Mouse (Mus musculus) cortical plate, adult 2 months (tissue): ENCODE measurements around the gene Arl5c. TPM values are rescaled to one million over a fixed set of nuclear protein-coding genes. Genes with fewer than 3 reads are reported as not detected.
A peak's percentile ranks its signal among the peaks of the same experiment; 100 is the strongest.

Experiments
- H3K27ac ChIP-seq: fragments of 200-500 bp; 2 replicates; pipeline ENCODE4 v1.5.1; 2012; ENCODE audit warnings: low read length, control low read depth, inconsistent platforms; ENCODE audit not compliant: insufficient read depth
- H3K4me1 ChIP-seq: fragments of 200-500 bp; 2 replicates; pipeline ENCODE4 v1.6.1; 2011; ENCODE audit warnings: low read length; ENCODE audit not compliant: control insufficient read depth, insufficient read depth
- H3K4me3 ChIP-seq: fragments of 200-500 bp; 2 replicates; pipeline ENCODE4 v1.5.1; 2011; ENCODE audit warnings: mild to moderate bottlenecking, low read length, control low read depth; ENCODE audit not compliant: insufficient read depth
- CTCF ChIP-seq: fragments of 200-500 bp; IDR thresholded peaks from 2 replicates; pipeline ENCODE4 v1.5.1; 2011; ENCODE audit warnings: mild to moderate bottlenecking, control low read depth, low read length; ENCODE audit not compliant: insufficient read depth; ENCODE audit errors: extremely low read depth
- POLR2A ChIP-seq: fragments of 200-500 bp; IDR thresholded peaks from 2 replicates; pipeline ENCODE4 v1.6.1; 2011; ENCODE audit warnings: mild to moderate bottlenecking, low read length, control low read depth; ENCODE audit not compliant: insufficient read depth; ENCODE audit errors: extremely low read depth
- polyA plus RNA-seq: library from polyadenylated mRNA; depleted of rRNA; stranded (reverse); fragments of >200 nt; gene quantifications from 2 replicates; pipeline ENCODE4 v1.2.3, GENCODE M21; 2012

Arl5c gene
- polyA plus RNA-seq, 1 experiment: 2.6 TPM

DNA sequence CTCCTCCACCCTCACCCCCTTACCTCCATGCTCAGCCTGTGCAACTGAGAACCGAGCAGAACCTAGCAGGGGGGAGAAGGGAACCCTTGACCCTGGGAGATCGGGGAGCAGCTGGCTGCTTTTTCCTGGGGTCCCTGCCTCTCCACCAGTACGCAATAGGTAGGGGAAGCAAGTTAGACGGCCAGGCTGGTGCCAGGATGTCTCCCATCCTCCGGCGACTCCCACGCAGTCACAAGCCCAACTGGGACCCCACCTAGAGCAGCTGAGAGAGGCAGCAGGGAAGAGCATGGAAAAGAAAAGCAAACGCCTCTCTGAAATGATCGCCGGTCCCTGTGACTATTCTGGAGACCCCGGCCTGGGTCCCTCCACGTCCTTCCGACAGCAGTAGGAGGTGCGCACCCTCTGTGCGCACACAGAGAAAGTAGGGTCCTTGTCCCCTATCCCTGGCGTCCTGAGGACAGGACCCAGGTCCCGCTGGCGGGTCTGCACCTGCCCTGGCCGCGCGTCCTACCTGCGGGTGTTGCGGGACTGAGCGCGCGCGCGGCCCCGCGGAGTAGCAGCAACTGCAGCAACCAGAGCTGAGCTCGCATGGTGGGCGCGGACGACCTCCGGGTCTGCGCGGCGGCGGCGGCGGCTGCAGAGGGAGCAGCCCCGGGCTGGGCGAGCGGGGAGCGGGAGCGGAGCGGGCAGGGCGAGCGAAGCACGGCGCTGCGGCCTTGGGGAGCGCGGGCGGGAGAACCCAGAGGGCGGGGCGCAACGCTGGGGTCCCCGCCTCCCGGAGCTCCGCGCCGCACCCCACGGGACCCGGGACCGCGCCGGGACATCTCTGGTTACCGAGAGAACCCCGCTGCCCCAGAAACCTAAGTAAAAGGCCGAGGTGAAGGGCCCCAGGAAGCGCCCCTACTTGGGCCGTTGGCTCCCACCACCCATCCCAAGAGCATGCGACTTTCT is 10.0 kb downstream of the Arl5c start, which contains the start of gene Plxdc1:
Gene Plxdc1 (minus strand): TSS at position 718 of the 951 bp plus-strand sequence.
- TF ChIP-seq POLR2A (no peak), CTCF (no peak)
- no peak within 1 kb of the TSS for H3K27ac ChIP-seq
- H3K4me3 ChIP-seq: peak within 1 kb of the TSS; percentile 44
- H3K4me1 ChIP-seq: peaks cover 5% of the 10 kb centered on the region; the same call in 1 of the 2 replicates

DNA sequence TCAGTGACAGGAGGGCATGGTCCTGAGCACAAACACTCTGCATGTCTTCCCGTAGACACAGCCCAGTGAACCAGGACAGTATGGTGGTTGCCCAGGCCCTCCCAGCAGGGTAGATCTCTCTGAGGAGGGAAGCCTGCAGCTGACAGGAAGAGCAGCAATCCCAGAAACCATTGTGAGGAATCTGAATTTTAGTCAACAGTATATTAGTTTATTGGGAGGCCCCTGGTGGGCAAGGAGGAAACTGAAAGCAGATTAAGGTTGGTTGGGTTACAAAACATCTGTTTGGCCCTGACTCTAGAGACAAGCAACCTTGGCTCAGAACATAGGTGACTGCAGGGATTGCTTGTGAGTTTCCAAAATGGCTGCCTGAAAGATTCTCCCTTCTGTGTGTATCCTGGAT is 12.0 kb downstream of the Arl5c start:
- Histone ChIP-seq H3K27ac (no peak overlapping the region), H3K4me3 (no peak overlapping the region), H3K4me1 (no peaks in the 10 kb centered on the region)
- TF ChIP-seq POLR2A: no peak
- no peak for TF ChIP-seq CTCF

DNA sequence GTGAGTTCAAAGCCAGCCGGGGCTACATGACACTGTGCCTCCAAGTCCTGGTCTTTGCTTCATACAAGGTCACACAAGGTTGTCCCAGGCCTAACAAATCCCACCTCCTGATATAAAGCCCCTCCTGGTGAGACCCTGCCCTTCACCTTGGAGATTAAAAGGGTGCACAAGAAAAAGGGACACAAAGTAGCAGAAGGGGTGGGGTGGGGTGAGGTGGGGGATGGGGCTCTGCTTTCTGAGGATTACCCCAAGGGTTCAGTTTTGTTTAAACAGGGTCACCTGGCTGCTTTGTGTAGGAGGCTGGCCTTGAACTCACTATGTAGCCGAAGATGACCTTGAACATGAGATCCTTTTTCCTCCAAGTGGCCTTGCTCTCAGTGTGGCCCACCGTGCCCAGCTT is 12.5 kb downstream of the Arl5c start:
- TF ChIP-seq CTCF (no peak), POLR2A (no peak)
- Histone ChIP-seq H3K4me1 (no peaks in the 10 kb centered on the region), H3K27ac (no peak overlapping the region), H3K4me3 (no peak overlapping the region)

DNA sequence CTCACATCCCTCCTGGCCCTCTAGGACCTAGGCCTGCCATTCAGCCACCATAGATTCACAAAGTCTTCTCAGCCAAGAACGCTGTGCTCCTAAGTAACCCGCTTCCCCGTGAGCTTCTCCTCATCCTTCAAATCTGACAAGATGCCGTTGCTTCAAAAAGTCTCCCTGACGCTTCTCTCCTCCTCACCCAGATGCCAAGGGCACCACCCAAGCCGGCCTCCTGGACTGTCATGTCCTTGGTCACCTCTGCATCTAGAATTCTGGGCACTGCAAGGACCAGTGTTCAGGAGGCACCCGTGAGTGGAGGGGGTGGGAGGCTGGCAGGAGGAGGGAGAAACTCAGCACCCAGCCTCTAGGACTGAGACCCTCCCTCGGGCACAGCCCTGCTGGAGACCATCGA is 13.3 kb downstream of the Arl5c start:
- Histone ChIP-seq H3K4me1 (no peaks in the 10 kb centered on the region), H3K4me3 (no peak overlapping the region), H3K27ac (no peak overlapping the region)
- no peak for TF ChIP-seq POLR2A
- no peak for TF ChIP-seq CTCF

DNA sequence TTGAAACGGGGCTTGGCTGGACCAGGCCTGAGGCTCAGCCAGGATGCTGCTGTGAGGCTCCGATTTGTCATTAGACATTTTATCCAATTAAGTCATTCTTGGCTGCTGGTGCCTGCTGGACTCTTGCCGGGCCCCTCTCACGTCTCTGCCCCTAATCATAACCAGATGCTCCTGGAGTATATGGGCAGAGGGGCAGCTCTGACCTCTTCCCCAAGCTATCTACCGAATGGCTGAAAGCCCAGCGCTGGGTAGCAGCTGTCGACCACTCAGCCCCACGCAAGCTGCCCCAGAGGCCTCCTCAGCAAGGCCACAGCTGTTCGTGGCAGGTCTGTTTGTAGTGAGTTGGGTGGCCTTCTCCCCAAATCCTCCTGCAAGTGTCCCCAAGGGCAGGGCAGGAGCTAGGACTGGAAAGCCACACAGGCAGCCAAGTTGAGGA is 15.4 kb downstream of the Arl5c start:
- Histone ChIP-seq H3K4me1 (no peaks in the 10 kb centered on the region), H3K4me3 (no peak overlapping the region), H3K27ac (no peak overlapping the region)
- TF ChIP-seq POLR2A: no peak
- TF ChIP-seq CTCF: no peak

DNA sequence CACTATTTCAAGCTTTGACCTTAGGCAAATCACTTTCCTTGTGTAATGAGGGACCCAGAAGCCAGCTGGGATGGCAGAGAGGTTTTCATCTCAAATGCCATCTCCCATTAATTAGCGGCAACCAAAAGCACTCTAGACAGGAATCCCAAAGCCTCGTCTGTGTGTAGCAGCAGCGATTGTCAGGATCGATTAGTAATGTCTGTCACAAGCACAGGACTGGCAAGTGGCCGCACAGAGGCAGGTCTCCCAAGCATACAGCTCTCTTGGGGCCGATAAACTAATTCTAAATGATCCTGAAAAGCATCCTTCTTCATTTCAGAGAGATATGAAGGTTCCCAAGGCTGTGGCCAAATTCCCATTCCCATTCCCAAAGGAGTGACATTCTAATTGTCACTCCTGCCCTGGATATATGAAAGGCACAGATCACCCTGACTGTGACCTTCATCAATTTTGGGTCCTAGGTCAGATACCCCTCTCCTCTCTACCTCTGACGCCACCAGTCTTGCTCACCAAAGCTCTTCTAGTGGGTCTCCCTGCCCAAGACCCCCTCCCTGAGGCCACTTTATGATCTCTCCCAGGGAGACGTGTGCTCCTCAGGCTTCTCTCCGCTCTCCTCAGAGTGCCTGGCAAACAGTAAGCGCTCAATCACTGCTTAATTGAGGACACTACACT is 16.0 kb downstream of the Arl5c start:
- no peak overlapping the region for H3K27ac ChIP-seq
- H3K4me1 ChIP-seq: no peaks in the 10 kb centered on the region
- no peak for TF ChIP-seq CTCF
- TF ChIP-seq POLR2A: no peak
- no peak overlapping the region for H3K4me3 ChIP-seq

DNA sequence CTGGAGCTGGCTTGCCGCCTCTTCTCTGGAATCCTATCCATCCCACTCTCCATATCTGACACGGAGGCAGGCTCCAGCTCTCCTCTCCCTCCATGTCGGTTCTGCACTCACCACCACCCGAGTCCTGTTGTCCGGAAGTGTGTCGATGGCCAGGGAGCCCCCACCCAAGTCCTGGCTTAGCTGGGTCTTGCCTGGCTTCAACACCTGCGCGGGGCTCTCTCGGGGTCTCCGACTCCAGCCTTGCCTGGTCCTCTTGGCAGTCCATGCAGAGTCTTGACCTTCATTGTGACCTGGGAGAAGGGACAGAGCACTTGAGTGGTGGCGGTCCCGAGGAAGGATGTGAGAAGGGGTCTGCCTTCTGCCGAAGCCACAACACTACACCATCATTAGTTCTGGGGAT is 17.6 kb downstream of the Arl5c start:
- no peak for TF ChIP-seq POLR2A
- TF ChIP-seq CTCF: no peak
- H3K4me1 ChIP-seq: no peaks in the 10 kb centered on the region
- no peak overlapping the region for H3K4me3 ChIP-seq
- no peak overlapping the region for H3K27ac ChIP-seq

DNA sequence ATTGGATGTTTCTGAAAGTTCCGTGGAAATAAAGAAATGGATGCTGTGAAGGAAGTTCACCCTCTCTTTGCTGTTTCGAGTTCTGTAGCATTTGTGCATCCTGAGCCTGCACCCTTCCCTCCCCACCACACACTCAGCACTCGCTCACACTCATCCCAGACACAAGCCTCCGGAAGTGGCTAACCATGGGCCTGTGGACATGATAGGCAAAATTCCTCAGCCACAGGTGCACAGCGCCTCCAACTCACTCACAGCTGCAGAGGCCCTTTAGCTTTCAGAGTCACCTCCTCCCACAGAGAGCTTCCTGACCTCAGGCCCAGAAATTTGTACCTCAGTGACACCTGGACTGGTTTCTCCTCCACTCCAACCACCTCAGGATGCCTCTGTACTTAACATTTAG is 18.2 kb downstream of the Arl5c start:
- Histone ChIP-seq H3K27ac (no peak overlapping the region), H3K4me1 (no peaks in the 10 kb centered on the region), H3K4me3 (no peak overlapping the region)
- TF ChIP-seq CTCF (no peak), POLR2A (no peak)

DNA sequence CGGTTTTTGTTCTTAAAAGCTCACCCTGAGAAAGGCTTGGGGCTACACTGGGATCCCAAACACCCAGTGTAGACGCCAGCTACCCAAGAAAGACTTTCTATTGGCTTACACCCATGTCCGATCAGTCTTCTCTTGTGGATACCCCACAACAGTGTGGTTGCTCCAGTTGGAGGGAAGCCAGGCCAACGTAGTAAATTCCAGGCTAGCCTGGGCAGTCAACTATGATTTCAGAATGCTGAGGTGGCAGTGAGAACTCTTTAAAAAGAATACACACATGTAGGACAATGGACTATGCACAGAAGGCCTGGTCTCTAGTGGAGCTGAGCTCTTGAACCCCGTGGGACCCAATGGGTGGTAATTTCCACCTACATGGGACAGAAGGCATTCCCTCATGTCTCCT is 21.2 kb downstream of the Arl5c start:
- TF ChIP-seq POLR2A (no peak), CTCF (no peak)
- H3K4me3 ChIP-seq: no peak overlapping the region
- peaks cover 4% of the 10 kb centered on the region; the same call in 1 of the 2 replicates for H3K4me1 ChIP-seq
- H3K27ac ChIP-seq: no peak overlapping the region
